Mouse (Mus musculus) monocyte, adult 5-6 weeks (primary cell): ENCODE data around the gene Wnt1. TPM values are rescaled to one million over a fixed set of nuclear protein-coding genes. Genes with fewer than 3 reads are reported as not detected.

Experiments used
- ATAC-seq: fragments of 153-309, 156-312 bp; replicated peaks from 2 replicates; pipeline ENCODE4 v1.8.0; 2017; ENCODE audit warnings: mild to moderate bottlenecking; ENCODE audit not compliant: low TSS enrichment, insufficient number of reproducible peaks, severe bottlenecking, poor library complexity, low FRiP score
- total RNA-seq: library from RNA; stranded (forward); fragments of 200-1000, 200-491, 200-594 nt; gene quantifications from 3 replicates; pipeline ENCODE4 v1.2.3, GENCODE M21; 2017

Gene Wnt1
- total RNA-seq, 1 experiment from 2014 or later = not detected

DNA sequence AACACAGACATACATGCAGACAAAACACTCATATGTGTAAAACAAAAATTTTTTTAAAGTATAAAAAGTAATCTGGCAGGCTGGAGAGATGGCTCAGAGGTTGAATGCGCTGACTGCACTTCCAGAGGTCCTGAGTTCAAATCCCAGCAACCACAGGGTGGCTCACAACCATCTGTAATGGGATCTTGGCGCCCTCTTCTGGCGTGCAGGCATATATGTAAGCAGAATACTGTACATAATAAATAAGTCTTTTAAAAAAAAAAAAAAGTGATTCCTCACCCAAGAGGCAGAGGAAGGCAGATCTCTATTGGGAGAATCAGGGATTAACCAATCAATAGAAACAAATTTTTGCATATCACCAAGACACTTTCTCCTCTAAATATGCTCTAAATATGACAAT lies 33.8 kb downstream of the Wnt1 start:
- ATAC-seq = no peak

GRCm38 (mm10) chr15:98827611-98828011 lies 38.0 kb downstream of the Wnt1 start:
- no peak for ATAC-seq

- peak; percentile 87 for ATAC-seq
These were observed 41.4 kb downstream of the Wnt1 start, which contains the start of gene Prkag1 for GRCm38 (mm10) chr15:98830736-98831683. Prkag1 (minus strand) TSS chr15:98831521.

DNA sequence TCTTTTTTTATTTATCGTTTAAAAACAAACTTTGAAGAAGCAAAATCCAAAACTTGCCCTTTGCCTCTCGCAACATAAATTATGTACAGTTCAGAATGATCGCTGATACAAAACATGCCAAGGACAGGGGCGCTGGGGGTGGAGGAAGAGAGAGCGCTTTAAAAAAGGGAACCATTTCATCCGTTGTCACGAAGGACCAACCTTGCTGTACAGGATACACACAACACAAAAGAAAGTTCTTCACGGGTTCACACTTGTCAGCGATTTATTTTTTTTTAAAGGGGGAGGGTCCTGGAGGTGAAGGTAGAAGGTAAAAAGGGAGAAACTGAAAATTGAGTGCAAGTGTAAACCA lies 42.0 kb downstream of the Wnt1 start:
- ATAC-seq = peak; percentile 42

DNA sequence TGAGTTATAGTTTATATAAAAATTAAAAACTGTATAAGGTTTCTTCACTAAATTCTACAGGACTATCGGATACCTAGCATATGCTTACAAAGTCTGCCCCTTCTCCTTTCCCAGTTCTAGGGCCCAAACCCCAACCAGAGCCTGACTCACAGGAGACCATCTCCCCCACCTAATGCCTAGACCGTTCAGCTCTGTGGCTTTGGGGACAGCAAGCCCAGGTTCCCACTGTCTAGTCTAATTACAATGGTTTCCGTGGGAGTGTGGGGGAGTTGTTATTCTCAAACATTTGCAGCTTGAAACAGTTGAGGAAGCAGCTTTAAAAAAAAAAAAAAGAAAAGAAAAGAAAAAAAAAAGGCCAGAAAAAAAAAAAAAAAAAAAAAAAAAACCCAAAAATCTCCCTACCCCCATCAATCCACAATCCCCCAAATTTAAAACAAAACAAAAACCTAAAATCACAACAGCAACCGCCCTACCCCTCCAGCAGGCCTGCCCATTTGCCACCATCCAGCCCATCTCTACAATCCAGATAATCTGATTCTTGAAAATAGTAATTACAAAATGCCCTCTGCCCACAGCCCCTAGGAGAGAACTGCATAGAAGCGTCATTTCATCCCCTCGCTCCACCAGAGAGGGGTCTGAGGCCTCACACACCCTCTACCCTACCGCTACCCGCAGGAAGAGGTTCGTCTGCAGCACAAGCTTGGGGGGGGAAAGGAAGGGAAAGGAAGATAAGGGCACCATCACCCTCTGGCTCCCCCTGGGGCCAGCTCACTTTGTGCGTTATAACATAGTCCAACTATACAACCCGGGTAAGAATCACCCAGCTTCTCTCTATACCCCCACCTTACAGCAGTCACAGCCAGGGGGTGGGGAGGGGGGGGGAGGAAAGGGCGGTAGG lies 42.8 kb downstream of the Wnt1 start:
- ATAC-seq = no peak

DNA sequence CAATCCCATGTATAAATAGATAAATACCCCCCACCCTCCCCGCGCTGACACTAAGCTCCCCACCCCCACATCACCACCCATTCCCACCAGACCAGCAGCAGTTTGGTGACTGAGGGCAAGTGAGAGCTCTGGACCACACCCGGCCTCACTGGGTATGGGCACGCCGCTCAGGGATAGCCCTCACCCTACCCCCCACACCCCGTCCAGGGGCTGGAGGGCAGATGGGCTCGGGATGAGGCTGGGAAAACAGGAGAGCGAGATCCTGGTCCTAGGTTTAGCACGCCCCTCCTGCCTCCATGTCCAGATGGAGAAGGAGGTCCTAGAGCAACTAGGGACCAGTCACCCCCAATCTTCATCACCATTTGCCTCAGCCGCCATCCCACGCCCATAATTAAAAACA lies 43.6 kb downstream of the Wnt1 start:
- no peak for ATAC-seq

DNA sequence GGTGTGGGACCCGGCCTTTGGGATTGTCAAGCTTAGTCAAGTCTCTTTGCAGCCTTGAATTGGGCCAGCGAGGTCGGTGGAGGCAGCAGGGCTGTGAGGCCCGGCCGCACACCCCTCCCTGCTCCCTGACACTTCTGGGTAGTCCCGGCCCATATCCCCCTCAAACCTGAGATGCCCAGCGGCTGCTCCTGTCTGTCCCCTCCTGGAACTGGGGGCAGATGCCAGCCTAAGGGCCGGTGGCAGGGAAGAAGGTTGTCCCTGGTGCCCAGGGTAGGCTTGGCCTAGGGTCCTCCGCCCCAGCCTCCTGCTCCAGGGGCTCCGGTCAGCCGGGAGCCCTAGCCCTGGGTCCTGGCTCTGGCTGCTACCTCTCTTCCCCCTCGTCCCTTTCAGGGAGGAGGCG lies 44.4 kb downstream of the Wnt1 start:
- no peak for ATAC-seq

GRCm38 (mm10) chr15:98835291-98835690 lies 45.6 kb downstream of the Wnt1 start:
- no peak for ATAC-seq

DNA sequence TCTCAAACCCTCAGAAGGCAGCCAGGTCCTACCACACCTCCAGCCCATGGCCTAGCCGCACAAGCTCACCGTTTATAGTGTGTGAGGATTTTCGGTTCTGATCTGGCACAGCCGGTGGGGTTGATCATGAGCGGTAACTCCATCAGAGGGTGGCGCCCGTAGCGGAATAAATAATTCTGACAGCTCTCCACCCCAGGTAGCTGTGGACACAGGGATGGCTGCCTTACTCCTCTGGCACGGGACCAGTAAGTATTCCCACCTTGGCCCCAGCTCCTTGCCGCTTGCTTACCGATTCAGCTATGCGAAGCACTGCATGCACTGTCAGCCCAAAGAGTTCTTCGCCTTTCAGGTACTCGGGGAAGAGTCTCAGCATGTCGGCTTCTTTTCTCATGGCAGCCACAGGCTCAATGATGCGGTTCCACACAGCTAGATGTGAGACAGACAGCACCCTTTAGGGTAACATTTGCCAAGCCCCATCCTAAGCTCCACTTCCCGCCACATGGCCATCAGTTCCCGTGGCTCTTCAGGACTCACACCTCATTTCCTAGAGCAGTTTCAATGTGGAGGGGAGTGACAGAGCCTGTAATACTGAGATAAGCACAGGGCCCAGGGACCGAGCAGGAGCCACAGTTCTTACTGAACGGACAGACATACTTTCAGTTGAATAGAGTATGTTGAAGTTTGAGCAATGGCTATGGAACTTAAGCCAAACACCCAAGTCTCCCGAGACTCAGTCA lies 47.5 kb downstream of the Wnt1 start:
- ATAC-seq = no peak

GRCm38 (mm10) chr15:98837743-98838103 lies 48.1 kb downstream of the Wnt1 start:
- no peak for ATAC-seq

DNA sequence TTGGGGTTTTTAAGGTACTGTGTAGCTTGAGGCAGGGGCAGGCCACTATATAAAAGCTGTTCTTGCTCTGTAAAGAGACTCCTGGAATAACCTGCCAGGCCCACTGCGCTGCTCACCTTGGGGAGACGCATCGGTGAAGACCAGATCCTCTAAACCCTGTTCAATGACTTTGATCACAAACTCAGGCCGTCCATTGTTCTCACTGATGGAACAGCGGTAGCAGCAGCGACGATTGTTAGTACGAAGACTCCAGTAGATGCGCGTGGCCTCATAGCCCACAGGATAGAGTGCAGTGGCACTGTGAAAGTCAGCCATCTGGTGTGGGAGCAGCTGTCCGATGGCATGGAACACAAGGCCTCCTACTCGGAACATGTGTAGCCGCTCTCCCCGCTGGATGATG lies 49.5 kb downstream of the Wnt1 start:
- no peak for ATAC-seq

DNA sequence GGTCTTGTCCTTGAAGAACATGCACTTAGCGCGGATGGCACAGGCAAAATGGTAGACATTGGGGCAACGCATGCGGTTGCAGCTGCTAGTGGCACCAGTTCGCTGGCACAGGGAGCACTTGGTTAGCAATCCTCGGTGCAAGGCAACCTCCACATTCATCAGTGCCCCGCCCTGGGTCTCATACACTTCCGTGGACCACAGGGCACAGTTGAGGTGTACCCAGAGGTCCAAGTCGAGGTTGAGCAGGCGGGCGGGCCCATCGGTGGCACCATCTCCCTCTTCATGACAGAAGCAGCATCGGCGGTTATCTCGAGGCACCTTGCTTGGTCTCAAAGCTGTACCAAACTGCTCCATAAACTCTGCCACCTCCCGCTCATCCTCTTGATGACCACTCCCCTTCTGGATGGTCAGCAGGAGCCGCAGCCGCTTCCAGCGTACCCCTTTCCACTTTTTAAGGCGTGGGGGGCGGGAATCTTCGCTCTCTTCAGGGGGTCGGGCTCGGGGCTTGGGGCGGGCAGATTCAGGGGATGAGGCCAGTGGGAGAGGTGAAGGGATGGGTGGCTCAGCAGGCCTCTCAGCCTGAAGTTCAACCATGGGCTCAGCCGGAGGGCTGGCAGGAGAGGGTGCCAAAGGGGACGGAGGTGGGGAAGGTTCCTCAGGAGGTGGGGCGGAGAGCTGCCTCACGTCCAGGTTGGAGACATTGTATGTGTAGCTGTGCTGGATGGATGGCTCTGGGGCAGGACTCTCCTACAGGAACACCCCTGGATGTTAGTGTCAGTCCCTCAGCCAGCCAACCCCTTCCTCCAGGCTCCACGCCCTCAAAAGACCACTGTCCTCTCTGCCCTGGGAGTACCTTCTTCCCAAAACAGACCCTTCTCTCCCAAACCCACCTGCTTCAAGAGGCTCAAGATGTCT lies 50.3 kb downstream of the Wnt1 start:
- ATAC-seq = no peak

Other genes with a start within 250 kb of the Wnt1 start
- 112 to 132 TPM (median 124 TPM) in 3 replicates for gene Ccnt1, start 218.9 kb upstream of the Wnt1 start, total RNA-seq
- gene 4930415O20Rik, start 218.9 kb upstream of the Wnt1 start, total RNA-seq = not detected in 3 replicates
- 0.96 to 3.7 TPM in 2 of 3 replicates, not detected in the other for gene Adcy6, start 179.8 kb upstream of the Wnt1 start, total RNA-seq
- 0.68 to 1.3 TPM in 2 of 3 replicates, not detected in the other for gene Cacnb3, start 159.0 kb upstream of the Wnt1 start, total RNA-seq
- 106 to 143 TPM (median 108 TPM) in 3 replicates for gene Ddx23, start 127.0 kb upstream of the Wnt1 start, total RNA-seq
- 1.2 to 2.8 TPM (median 1.5 TPM) in 3 replicates for gene Rnd1, start 112.4 kb upstream of the Wnt1 start, total RNA-seq
- not detected in 3 replicates for gene Ccdc65, start 81.7 kb upstream of the Wnt1 start, total RNA-seq
- gene Fkbp11, start 61.7 kb upstream of the Wnt1 start, total RNA-seq = 0.11 to 2.2 TPM in 2 of 3 replicates, not detected in the other
- 27.4 to 48.6 TPM (median 30.8 TPM) in 3 replicates for gene Arf3, start 26.6 kb upstream of the Wnt1 start, total RNA-seq
- gene Wnt10b, start 11.7 kb upstream of the Wnt1 start, total RNA-seq = not detected in 3 replicates
- gene Ddn, start 19.6 kb downstream of the Wnt1 start, total RNA-seq = not detected in 3 replicates
- 128 to 132 TPM (median 132 TPM) in 3 replicates for gene Prkag1, start 41.7 kb downstream of the Wnt1 start, total RNA-seq
- gene Kmt2d, start 81.3 kb downstream of the Wnt1 start, total RNA-seq = 39.4 to 138 TPM (median 45.1 TPM) in 3 replicates
- gene Rhebl1, start 104.7 kb downstream of the Wnt1 start, total RNA-seq = 6.0 to 15.1 TPM (median 14.2 TPM) in 3 replicates
- gene Dhh, start 108.7 kb downstream of the Wnt1 start, total RNA-seq = 0.19 TPM in 1 of 3 replicates, not detected in the others
- 54.7 to 97.4 TPM (median 92.2 TPM) in 3 replicates for gene Lmbr1l, start 128.4 kb downstream of the Wnt1 start, total RNA-seq
- gene Tuba1b, start 144.7 kb downstream of the Wnt1 start, total RNA-seq = 86.5 to 154 TPM (median 137 TPM) in 3 replicates
- 12.2 to 56.4 TPM in 2 of 3 replicates, not detected in the other for gene Gm49450, start 163.7 kb downstream of the Wnt1 start, total RNA-seq
- 79.8 to 96.7 TPM (median 88.2 TPM) in 3 replicates for gene Tuba1a, start 163.8 kb downstream of the Wnt1 start, total RNA-seq
- gene Tuba1c, start 240.0 kb downstream of the Wnt1 start, total RNA-seq = 104 to 150 TPM (median 116 TPM) in 3 replicates